Mouse (Mus musculus): ENCODE measurements around the gene Glrx5.
A peak's percentile ranks its signal among the peaks of the same experiment; 100 is the strongest.

The Glrx5 gene

GRCm38 (mm10) chr12:105032147-105032831 is at the start of gene Glrx5:
Gene Glrx5 (plus strand): TSS chr12:105032688.
- peak; percentile 100 for DNase-seq (ENCODE audit: low read depth)

GRCm38 (mm10) chr12:104983476-104983875 is 49.0 kb upstream of the Glrx5 start:
- DNase-seq (ENCODE audit: low read depth), result peak; percentile 94

DNA sequence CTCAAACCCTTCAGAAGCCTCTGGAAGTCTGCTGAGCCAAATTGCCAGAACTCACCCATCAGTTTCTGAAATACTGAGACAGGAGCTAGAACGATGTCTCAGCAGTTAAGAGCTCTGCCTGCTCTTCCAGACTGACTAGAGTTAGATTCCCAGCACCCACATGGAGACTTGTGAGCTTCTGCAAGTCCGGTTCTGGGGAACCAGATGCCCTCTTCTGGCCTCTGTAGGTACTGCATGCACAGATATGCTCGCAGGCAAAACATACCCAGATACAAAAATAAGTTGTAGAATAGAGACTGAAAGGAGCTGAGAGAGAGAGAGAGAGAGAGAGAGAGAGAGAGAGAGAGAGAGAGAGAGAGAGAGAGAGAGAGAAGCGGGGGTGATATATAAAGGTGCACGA is 47.4 kb upstream of the Glrx5 start:
- peak; percentile 40 for DNase-seq (ENCODE audit: low read depth)

- DNase-seq (ENCODE audit: low read depth), result no peak
Observed at GRCm38 (mm10) chr12:104986001-104986400, 46.5 kb upstream of the Glrx5 start.

- DNase-seq (ENCODE audit: low read depth), result peak; percentile 81
Observed at GRCm38 (mm10) chr12:104986781-104987180, 45.7 kb upstream of the Glrx5 start.

DNA sequence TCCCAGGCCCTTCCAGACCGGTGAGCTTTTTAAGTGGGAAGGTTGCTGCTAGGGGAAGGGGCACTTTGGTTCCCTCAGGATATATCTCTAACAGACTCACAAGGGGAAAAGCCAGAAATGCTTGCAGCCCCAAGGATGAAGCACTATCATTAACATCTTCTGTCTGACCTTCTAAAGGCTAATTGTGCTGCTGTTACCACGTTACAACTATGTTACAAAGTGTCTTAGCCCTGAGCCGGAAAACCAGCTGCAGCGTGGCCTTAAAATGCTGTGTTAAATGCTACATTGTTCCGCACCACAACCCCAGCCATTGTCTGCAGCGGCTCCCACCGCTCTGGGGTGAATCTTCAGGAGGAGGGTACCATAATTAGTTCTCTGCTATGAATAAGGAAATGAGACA is 44.6 kb upstream of the Glrx5 start:
- no peak for DNase-seq (ENCODE audit: low read depth)

GRCm38 (mm10) chr12:104990741-104991454 is 41.6 kb upstream of the Glrx5 start:
- no peak for DNase-seq (ENCODE audit: low read depth)

DNA sequence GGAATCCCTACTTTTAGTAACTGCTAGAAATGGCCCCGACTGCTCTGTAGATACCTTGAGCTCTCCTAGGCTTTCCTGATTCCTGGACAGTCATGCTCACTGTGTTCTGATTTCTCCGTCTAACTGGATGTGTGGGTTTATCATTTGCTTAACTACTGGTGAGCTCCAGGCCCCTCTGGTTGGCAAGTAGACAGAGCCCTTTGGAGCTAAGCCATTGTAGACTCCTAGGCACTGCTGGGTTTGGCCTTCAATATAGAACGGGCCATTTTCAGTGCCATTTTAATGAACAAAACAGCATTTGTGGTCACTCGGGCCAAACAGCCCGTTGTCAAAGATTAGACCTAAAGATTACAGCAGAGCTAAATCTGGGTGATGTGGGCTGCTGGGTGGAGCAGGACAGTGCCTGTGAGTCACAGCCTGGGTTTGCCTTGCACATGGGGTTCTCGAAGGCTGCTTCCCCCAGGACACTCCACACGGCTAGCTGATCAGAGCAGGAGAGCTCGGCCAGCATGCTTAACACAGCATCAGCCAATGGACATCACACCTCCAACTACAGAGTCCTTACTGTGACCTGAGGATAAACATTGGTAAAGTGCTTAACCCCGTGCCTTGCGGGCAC is 40.3 kb upstream of the Glrx5 start:
- DNase-seq (ENCODE audit: low read depth), result peak; percentile 77

DNA sequence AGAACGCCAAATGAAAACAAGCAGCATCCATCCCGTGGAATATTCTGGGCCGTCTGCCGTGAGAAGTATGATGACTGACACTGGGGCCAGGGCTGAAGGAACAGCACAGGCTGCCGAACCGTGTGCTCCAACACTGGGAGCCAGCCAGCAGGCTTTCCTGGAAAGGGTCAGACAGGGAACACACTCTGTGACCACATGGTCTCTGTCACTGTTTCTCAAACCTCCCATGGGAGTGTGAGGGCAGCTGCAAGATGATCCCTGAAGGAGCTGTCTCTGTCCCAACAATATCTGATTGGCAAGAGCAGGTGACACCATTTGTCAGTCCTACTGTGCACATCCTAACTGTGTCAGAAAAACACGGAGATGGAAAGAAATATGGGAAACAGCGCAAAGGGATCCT is 39.6 kb upstream of the Glrx5 start:
- DNase-seq (ENCODE audit: low read depth), result peak; percentile 41

DNA sequence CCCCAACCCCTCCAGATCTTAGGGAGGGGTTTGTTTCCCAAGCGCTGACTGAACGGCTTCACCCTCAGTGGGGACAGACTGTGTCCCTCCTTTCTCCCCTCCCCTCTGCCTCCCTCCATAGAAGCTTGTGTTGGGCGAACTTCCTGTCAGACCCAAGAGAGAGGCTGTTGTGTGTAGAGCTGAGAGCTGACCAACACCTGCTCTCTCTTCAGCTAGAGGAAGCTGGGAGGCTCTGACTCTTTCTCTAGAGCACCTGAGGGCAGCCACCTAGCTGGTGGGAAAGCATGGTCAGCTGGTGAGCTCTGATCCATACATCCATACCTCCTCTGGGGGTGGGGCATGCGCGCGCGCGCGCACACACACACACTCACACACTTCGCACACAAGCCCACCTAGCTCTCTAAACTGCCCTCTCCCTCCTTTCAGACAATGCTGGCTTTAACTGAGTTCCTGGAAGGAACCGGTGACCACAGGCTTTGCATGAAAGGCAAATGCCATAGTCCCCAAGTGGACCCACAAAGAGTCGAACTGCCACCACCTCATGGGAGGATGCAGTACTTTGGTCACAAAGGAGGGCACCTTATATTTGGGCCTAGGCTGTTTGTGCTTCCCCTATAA is 37.1 kb upstream of the Glrx5 start:
- DNase-seq (ENCODE audit: low read depth), result no peak

DNA sequence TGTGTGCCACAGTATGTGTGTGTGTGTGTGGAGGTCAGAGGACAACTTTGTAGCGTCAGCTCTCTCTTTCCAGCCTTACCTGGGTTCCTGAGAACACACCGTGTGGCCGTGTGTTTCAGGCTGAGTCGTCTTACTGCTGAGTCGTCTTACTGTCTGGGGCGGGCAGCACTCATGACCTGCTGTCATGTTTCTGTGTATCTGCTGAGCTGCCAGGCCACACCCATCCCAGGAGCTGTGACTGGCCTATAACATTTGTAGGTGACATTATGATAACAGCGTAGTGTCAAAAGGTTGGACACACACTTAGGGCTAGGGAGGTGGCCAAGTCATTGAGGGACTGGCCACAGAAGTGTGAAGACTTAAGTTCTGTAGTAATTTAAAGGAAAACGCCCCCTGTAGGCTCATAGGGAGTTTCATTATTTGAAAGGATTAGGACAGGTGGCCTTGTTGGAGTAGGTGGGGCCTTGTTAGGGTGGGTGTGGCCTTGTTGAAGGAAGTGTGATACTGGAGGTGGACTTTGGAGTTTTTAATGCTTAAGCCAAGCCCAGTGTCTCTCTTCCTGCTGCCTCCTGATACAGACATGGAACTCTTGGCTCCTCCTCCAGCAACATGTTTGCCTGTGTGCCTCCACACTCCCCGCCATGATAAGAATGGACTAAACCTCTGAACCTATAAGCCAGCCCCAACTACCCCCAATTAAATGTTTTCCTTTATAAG is 36.3 kb upstream of the Glrx5 start:
- no peak for DNase-seq (ENCODE audit: low read depth)

DNA sequence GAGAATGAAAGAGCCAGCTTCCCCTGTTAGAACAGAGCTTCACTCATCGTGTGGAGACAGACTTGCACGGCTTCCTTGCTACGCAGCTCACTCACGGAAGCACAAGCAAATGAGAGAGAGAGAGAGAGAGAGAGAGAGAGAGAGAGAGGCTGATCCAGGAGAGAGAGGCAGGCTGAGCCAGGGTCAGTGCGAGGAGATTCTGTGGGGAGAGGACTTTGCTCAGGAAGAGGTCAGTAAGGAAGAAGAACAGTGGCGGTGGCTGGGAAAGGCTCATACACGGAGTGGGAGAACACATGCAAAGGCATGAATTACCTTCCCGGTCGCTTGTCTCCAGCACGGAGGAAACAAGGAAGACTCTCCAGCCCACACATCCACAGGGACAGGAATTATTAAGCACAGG is 35.3 kb upstream of the Glrx5 start:
- DNase-seq (ENCODE audit: low read depth), result no peak

DNA sequence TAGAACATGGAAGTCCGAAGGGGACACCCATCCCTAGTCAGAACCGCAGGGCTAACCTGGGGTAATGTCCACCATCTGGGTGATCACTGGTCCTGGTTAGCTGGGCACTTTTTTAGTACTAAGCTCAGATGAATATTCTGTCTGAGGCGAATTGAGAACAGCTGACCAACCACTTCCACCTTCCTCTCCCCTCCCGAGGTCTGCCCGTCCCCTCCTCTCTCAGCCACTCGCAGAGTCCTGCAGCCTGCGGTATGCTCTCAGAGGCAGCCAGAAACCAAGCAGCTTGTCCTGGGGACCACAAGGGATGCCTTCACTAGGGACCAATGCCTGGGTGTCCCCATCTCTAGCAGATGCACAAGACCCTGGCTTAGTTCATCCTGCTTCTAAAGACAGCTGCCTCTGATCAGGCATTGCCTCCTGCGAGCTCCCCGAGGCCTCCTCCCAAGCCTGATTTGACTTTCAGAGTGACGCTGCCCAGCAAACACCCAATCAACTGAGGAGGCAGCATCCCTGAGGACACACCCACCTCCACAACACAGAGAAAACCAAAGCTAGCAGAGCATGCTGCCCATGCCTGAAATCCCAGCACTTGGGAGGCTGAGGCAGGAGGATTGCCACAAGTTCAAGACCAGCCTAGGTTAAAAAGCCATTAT is 34.7 kb upstream of the Glrx5 start:
- no peak for DNase-seq (ENCODE audit: low read depth)

DNA sequence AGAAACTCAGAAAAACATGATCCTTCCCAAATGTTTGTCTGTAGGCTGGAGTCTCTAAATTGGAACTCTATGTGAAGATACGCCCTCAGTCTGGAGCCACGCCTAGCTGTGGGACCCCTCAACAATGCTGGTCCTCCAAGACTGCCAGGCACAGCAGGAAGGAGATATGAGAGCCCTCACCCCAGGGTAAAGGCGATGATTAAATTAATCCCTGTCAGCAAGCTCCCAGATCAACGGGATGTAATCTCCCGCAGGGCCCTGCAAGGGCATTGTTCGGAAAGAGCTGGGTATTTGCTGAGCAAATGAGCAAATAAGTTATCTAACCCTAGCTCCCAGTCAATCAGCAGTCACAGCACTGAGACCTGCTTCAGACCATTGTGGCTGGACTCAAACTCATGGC is 33.9 kb upstream of the Glrx5 start:
- no peak for DNase-seq (ENCODE audit: low read depth)

- DNase-seq (ENCODE audit: low read depth), result no peak
Observed at GRCm38 (mm10) chr12:104999171-104999570, 33.3 kb upstream of the Glrx5 start.

- peak; percentile 60 for DNase-seq (ENCODE audit: low read depth)
Observed at GRCm38 (mm10) chr12:105000487-105001283, 31.8 kb upstream of the Glrx5 start.

DNA sequence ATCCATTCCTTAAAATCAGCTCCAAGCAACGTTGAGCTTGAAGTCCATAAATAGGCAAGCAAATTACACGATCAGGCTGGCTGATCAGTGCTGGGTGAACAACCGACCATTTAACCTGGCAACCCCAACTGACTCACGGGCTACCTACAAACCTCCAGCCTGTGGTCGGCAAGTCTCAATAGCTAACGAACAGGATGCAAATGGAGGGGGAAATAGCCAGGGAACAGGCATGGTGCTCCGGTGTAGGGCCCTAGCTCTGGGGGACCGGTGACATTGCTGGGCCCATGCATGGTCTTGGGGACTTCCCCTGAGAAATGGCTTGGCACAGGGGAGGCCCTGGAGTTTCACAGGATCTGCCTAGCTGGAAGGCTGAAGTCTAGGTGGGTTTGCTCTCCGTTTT is 31.2 kb upstream of the Glrx5 start:
- no peak for DNase-seq (ENCODE audit: low read depth)

- DNase-seq (ENCODE audit: low read depth), result peak; percentile 43
Observed at GRCm38 (mm10) chr12:105002340-105003132, 30.0 kb upstream of the Glrx5 start.

DNA sequence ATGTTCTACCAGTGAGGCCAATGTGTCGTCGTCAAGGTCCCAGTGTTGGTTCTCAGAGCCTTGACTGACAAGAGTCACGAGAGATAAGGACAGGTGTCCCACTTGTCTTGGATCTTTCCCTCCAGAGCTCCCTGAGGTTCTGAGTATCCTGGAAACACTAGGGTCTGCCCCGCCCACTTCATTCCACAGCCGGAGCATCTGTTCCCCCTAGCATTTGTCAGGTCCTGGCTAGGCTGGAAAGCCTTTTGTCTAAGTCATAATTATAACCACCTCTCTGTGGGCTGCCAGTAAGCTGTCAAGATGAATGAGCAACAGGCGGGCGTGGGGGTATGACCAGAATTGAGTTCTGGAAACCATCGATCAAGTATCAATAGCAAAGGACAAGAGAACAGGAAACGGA is 29.3 kb upstream of the Glrx5 start:
- DNase-seq (ENCODE audit: low read depth), result peak; percentile 62

GRCm38 (mm10) chr12:105003715-105004114 is 28.8 kb upstream of the Glrx5 start:
- peak; percentile 82 for DNase-seq (ENCODE audit: low read depth)

All from NIH3T3 (cell line).